Mouse (Mus musculus) right cerebral cortex, postnatal 25 days (tissue): ENCODE results near the gene Tjp1.

ENCODE experiments used
- DNase-seq: peaks from one replicate; pipeline ENCODE4 v3.0.0; 2022

The Tjp1 gene

DNA sequence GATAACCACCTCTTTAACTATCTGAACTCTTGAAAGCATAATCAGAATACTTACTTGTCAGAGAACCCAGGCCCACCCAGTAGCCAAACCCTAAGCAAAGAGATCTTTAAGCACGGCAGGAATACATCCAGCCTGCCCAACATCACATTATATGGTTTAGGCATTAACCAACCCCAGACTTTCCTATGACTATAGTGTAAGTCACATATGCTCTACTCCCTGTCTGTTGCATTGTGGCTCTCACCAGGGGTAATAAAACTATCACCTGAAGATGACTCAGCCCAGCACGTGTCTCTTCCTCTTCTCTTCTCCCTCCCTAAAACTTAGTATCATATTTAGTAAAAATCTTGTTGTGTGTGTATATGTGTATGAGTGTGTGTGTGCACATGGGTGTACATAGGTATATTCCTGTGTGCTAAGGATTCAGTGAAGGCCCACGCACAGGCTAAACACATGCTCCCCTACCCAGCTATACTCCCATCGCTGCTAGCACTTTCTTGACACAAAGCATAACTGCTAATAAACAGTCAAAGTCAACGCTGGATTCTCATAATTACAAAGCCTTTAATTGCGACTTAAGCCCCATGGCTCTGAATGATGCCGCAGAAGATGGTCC lies 139.9 kb downstream of the Tjp1 start:
- DNase-seq: no peak

DNA sequence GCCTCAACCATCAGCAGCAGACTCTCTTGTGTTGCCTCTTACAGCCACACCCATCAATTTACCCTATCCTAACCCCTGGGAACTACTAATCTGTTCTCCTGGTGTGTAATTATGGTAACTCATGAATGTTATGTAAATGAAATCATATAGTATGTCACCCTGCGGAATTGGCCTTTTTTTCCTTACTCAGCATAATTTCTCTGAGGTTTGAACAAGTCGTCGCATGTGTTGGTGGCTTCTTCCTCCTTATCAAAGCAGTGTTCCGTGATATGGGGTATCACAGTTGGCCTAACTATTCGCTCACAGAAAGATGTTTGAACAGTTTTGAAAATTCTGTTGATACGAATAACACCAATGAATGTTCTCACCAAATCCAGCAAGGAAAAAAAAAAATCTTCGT lies 142.8 kb downstream of the Tjp1 start:
- no peak for DNase-seq

DNA sequence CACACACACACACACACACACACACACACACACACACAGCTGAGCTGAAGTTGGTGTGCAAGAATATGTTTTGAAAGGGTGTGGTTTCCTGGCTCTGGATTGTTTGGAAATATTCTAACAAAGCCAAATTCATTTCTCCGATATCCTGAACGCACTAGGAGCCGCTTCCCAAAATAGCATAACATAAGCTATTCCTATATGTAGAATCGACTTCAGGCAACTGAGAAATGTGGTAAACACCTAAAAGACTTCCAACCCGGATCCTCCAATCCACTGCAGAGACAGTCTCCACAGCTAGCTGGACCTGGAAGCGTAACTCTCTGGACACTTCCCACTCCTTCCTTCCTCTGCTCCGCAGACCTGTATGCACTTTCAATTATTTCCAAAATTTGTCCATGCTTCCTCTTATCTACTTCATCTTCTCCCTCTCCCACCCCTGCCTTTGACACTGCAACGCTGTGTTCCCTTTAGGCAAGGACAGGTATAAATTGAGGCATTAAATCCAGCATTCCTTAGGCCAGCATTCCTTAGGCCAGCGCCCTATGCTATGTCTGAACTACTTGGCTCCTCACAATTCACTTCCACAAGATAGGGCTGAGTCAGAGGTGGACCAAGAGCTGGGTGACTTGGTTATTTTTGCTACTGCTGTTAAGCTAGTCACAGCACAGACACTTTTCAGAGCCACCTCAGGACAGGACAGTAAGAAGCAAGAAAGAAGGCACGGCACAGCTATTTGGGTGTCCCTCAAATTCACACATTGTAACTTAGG lies 144.9 kb downstream of the Tjp1 start:
- DNase-seq: no peak

DNA sequence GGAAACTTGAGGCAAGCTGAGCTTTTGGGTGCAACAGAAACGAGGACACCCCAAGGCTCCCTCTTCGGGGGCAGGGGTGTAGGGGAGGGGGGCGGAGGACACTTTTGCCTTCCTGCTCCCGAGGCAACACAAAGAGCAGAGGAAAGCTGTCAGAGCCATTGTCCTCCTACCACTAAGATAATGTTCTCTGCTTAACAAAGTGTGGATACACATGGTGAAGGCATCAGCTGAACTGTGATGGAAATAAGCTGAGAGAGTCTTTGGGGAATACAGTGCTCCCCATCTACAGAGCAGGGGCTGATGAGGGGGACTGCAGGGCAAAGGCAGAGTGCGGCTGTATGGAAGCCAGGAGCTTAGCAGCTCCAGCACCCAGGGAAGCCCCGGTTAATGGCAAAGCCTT lies 145.7 kb downstream of the Tjp1 start:
- no peak for DNase-seq

DNA sequence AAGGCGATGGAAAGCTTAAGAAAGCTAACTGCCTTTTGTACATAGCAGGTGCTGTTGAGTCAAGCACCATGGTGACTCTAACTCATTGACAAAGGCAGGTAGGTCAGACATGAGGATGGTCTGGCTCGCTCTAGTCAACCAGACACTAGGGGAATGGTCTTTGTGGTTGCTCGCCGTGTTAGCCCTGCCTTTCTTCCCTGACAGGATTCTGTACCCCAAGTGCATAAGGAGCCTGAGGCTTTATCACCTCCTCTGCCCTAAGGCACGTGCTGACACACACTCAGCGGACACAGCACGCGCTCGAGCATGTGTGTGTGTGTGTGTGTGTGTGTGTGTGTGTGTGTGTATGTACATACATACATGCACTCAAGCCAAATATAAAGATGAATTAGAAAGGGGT lies 146.9 kb downstream of the Tjp1 start:
- no peak for DNase-seq

DNA sequence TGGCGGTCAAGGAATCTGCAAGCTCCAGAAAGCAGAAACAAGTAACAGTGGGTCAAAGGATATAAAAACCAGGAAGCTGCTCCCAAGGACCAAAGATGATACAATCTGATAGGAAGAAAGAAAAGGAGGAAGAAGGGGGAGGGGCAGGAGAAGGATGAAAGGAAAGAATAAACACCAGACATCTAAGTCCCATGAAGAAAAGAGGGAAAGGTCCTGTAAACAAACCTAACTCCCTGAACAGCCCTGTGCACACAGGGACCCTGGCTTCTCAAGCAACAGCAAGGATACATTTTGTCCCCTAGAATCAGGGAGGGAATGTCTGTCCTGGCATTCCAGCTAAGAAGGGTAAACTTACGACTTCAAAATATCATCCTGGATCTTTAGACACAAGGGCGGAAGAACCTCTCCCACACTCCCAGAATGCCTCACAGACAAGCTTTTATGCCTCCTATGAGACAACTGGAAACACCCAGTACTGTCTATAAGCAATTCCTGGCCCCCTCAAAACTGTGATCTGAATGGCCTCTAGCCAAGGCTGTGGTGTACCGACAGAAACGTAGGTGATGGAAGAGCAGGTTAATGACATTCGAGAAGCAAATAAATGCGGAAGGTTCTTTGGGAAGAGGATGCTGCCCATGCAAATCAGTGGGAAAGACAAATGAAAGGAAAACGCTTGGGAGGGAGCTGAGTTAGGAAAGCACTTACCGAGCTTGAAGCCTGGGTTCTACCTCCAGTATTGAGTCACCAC lies 148.6 kb downstream of the Tjp1 start:
- no peak for DNase-seq

DNA sequence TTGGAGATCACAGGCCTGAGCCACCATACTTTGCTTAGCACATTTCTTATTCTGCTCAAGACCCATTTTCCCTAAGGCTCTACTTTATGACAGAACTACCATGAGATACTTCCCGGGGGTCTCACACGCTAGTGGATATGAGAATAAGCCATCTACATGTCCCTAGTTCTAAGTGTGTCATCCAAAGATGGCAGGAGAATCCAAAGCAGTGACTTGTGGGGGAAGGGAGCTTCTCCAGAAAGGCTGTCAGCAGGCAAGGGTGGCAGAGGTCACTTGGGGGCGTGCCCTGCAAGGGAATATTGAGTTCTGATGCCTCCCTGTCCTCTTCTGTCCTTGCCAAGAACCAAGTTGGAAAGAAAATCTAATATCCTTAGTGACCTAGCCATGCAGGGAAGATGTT lies 150.1 kb downstream of the Tjp1 start:
- no peak for DNase-seq

DNA sequence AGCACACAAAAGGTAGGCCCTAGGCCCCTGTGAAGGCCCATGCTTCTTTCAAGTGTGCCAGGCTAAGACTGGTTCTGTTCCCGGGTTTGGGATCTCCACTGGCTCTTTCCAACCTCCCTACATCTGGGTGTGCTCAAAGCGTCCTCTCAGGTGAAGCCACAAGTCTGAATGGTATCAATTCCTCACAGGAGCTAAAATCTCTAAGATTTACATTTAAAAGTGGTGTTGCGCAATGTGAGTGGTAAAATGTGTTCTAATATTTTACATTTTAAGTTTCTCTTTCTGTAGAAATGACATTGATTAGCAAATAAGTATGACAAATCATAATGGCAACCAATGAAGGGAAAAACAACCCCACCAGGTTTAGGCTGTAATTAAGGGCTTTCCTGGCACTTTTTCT lies 152.0 kb downstream of the Tjp1 start:
- DNase-seq: no peak

DNA sequence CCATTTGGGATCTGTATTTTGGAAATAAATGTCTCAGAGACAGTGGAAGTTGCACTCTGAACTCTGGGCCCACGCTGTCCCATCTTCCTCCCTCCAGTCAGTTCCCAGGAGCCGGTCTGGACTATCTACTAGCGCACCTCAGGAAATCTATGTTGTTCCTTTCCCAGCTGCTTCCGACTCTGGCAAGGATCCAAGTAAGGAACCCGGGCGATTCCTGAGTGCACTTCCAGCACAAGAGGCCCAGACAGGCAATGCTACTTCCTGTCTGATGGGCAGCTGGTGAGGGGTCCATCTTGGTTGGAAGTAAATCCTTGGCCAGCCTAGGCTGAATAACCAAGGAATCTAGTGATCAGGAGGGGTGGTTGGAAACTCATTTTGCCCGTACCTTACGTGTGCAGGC lies 152.4 kb downstream of the Tjp1 start:
- DNase-seq: no peak

DNA sequence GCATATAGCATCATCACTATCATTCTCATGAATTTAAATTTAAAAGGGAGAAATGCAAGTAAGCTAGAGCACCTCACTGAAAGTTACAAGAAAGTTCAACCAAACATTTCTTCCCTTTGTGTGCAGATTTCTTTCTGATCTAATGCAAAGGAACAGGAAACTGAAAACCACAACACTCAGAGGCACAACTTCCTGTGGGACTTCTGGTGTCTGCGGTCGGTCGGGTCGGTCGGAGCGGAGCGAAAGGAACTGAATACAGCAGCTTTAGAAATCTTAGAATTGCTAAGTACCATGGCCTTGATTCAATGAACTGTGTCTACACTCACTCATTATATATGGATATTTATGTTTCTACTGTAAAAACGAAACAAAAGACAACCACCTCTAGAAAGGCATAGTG lies 154.2 kb downstream of the Tjp1 start:
- DNase-seq: no peak

DNA sequence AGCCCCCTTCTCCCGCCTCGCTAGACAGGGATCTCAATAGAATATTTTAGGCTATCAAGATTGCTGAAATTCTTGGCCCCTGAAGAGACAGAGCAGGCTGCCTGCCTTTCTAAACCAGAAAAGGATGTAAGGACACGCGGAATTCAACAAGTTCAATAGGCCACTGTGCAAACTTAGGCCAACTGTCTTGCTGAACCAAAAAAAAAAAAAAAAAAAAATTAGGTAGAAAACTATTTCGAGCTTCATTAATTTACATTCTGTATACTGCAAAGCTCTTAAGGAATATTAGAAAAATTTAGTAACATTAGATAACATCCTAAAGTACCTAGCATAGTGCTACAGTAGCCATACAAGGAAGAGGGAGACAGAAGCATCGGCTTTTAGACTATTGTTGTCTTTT lies 155.8 kb downstream of the Tjp1 start:
- no peak for DNase-seq

DNA sequence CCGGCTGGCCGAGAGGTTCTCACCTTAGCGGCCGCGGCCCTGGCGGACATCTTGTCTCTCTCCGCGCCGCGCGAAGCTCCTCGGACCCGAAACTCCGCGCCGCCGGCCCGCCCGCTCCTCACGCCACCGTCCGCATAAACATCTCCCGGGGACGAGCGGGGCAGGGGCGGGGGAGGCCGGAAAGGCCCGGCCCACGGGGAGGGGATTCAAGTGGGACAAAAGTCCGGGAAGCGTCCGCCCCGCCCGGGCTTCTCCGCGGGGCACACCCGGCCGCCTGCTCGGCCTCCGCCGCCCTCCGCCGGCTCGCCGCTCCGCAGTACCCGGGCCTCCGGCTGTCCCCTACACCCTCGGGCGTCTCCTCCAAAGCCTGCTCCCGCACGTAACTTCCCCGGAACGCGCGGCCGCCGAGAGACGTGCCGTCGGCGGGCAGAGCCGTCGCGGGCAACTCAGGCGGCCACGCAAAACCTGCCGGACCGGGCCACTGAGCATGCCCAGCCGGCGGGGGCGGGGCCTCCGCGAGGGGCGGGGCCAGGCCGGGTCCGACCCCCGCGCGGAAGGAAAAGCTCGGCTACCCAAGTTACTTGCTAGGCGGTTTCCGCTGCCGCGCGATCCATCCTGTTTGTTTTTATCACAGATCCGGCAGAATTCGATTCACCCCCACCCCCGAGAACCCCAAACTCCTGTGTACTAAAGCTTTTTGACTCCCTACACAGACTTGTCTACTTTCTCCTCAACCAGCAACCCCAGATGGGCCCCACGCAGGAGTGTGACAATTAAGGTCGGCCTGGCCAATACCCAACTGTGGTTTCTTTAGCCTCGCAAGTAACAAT lies 156.6 kb downstream of the Tjp1 start:
- peak; percentile 91 for DNase-seq

DNA sequence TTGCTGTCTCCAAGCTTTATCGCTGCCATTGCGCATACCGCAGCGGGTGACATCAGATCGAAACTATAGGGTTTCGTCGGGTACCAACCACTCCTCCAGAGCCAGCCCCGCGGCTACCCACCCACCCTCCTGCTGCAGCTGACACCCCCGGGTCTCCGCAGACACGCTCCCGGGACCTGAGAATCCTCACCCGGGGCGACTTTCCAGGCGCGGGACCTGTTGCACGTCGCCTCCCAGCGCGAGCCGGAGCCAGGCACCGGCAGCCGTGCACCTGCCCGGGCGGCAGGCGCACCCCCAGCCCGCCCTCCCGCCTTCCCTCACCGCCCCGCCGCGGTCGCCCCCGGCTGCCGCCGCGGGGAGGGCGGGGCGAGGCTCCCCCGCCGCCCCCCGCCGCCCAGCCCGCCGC lies 157.2 kb downstream of the Tjp1 start:
- peak; percentile 38 for DNase-seq

DNA sequence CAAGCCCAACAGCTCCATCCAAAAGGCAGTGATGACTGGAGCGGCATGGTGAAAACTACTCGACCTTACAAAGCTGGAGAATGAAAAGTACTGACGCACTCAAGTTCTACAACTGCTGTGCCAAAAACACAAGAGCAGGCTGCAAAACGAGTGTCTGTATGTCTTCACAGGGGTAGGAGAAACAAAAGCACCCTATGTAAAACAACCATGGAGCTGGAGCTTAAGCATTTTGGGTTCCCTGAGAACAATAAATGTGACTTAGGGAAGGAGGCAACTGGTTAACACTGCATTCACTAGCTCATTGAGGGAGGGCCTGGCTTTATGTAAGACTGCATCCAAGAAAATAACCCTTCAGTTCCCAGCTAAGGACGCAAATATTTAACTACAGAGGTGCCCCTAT lies 158.5 kb downstream of the Tjp1 start:
- no peak for DNase-seq

DNA sequence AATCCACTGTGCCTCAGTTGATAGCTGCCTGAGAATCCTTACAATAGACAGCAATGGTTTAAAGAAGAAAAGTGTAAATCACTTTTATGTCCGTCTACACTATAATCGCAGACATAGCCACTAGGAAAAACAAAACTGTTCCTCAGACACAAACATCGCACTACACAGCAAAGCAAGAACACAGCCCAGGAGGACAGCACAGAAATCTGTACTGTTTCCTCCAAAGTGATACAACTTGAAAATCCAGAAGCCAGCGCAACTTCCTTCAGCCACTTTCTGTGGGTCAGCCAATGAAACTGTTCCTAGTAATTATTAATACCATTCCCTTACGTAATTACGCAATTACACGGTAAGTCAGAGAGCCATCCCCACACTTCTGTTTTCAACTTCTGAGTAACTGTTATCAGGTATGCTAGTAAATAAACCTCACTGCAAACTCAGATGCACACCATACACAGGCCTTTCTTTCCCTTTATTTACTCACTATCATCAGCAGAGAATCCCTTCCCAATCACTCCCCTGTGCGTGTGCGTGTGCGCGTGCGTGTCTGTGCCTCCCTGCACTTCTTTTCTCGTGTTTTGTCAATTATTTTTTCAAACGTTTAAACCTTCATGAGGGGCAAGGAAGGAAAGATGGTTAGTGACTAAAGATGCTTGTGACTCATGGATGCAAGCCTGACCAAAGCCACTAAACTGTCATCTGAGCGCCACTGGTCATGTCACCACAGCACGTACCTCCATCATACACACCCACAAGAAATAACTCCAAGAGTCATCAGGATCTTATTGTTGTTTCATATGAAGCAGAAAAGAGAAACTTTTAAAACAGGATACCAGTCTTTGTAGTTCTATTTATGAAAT lies 160.0 kb downstream of the Tjp1 start:
- DNase-seq: no peak

DNA sequence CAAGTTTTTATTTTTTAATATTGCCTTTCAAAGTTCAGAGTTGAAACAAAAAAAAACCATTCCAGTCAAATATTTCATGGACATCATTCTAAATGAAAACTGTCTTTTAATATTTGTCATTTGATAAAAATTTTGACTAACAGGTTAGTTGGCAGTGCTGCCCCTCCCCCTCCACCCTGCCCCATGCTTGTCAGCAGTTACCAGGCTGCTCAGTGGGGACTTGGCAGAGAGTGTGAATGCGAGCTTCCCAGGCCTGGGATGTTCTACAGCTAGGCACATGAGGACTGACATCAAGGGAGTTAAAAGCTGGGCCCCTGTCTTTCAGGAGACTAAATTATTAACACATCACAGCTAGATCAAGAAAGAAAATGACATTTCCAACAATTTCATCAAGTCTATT lies 161.4 kb downstream of the Tjp1 start:
- no peak for DNase-seq

DNA sequence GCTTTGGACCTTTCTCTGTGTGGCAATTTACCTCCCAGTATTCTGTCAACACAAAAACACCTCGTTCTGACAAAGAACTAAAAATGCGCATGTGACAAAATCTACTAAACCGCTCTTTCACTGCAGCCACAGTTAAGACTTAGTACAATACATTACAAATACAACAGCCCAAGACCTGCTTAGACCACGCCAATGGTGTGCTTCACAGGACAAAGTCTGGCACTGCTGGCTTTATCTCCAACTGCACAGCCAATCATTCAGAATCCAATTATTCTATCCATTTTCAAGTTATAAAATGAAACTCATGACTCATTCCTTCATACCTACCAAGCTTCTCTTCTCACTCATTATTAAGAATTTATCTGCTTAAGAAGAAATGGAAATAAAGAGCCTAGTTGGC lies 162.0 kb downstream of the Tjp1 start:
- no peak for DNase-seq

DNA sequence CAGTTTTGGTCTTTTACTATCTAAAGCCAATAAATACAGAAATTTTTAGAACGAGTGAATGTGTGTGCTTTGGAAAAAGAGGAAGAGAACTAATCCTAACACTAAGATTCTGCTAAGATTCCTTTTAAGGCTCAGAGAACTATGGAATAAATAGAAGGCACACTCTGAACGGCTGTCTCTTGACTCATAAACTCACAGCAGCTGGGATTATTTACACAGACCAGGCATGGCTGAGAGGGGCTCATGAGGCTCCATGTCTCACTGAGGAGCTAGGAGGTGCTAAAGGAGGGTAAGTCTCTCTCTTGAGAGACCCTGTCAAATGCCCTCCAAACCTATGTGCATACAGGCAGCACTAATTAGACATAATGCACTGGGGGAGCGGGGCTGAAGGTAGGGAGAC lies 167.3 kb downstream of the Tjp1 start:
- no peak for DNase-seq

DNA sequence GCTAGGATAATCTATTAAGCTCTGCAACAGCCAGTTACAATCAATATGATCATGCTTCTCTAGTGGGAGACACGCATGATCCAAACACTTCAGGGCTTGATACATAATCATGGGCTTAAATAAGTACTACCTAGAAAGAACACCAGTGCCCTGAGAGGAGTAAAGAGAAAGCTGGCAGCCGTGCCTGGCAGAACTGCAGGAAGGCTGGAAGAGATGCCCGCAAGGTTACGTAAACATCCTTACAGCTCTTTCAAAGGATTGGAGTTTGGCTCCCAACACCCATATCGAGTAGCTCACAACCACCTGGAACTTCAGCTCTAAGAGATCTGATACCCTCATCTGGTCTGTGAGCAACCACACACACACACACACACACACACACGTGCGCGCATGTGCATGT lies 167.8 kb downstream of the Tjp1 start:
- DNase-seq: no peak

DNA sequence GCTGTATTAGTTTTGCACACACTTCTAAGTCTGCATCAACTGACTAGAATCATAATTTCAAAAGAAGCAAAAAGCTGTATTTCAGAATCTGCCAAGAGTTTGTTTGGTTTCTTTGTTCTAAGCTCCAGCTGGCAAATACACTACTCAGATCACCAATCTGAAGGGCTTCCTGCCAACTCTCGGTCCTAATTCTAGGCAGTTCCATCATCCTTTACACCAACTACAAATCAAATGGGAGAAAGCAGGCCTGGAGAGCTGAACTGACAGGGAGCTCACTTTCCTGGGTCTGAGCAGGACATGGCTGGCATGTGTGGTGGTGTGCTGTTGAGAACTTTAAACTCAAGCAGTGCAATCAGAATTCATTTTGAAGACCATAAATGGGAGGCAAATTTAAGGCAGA lies 170.0 kb downstream of the Tjp1 start:
- peak; percentile 29 for DNase-seq

DNA sequence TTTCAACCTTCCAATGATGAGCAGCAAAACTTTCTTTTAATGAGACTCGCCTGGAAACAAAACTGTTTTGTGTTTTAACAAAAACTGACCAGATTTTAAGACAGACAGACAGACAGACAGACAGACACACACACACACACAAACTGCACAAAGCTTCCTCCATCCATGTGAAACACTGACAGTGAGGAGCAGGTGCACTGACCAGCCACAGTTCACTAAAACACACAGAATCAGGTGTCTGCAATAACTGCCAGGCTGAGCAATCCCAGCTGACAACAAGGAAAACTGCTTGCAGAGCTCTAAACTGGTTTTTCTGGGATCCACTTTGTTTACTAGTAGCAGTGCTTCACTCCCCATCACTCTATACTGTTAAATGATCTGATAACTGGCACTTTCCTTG lies 171.4 kb downstream of the Tjp1 start:
- no peak for DNase-seq

DNA sequence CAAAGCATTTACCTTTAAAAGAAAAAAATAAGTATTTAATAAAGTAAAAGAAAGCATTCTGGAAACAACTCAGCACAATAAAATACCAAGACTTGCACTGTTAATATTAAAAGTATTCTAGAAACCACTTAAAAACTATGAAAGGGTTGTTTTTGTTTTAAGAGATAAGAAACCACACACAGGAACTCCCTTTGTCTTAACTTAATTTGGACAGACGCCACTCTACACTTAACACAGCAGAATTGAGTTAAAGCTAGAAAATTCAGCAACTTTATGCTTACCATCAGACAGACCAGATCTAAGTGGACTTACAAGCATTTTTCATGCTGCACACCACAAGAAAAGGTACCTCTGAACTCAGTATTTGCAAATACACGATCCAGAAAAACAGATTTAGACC lies 172.7 kb downstream of the Tjp1 start:
- no peak for DNase-seq
